Mouse (Mus musculus) ovary, postnatal 14 days (tissue): Measurements from ENCODE around the gene Lce1h.

Source experiments
- DNase-seq: peaks from one replicate; pipeline ENCODE4 v3.0.0; 2022; ENCODE audit warnings: low spot score

Lce1h gene

DNA sequence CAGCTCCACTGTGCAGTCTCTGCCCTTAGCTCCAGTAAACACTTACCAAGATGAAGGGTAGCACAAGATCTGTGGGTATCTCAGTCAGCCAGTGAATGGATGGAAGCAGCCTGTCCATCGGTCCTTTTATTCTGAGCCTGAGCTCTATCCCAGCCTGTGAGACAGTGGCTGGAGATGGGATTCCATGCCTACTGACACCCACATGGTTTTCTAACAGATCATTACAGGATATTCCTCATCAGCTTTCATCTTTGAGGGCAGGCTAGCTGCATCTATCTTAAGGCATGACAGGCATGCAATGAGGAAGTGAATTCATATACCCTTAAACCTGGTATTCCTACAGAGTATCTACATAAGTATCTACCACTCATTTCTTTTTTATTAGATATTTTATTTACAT is at the start of gene Lce1h:
TSS of gene Lce1h (minus strand) at position 101 of the 400 bp plus-strand sequence.
- no peak for DNase-seq

DNA sequence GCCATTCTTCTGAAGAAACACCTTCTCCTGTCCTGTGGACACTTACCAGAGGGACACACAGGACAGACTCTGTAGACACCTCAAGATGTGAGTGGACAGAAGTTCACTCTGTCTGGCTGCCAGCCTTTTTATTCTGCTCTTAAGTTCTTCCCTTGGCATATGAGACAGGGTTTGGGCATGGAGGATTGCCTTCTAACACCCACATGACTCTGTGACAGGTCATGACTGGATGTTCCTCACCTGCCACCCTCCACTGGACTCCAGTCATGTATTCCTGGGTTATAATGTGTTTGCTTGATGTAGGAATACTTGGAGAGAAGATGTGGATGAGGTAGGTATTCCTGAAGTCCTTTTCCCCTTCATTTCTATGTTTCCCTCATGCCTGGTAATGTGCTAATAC is 42.9 kb upstream of the Lce1h start, which contains the start of gene Lce1k:
TSS of gene Lce1k (minus strand) at position 101 of the 400 bp plus-strand sequence.
- DNase-seq: no peak

DNA sequence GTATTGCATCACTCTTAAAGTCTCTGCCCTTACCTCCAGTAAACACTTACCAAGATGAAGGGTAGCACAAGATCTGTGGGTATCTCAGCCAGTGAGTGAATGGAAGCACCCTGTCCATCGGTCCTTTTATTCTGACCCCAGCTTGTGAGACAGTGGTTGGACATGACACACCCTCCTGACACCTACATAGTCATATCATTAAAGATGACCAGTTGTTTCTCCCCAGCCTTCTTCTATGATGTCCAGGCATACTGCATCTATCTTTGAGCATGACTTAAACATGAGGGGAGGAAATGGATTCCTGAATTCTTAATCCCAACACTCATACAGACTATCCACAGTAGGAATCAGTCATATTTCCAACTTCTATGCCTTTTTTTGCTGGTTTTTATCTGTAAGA is 25.5 kb upstream of the Lce1h start, which contains the start of gene Lce1j:
TSS of gene Lce1j (minus strand) at position 101 of the 400 bp plus-strand sequence.
- DNase-seq: no peak

DNA sequence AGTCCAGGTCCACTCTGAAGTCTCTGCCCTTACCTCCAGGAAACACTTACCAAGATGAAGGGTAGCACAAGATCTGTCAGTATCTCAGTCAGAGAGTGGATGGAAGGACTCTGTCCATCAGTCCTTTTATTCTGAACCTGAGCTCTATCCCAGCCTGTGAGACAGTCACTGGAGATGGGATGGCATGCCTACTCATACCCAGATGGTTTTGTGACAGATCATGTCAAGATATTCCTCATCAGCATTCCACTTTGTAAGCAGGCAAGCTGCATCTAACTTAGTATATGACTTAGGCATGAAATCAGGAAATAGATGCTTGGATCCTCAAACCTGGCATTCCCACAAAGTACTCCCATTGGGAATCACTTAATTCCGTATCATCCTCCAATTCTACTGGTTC is 13.9 kb upstream of the Lce1h start, which contains the start of gene Lce1i:
TSS of gene Lce1i (minus strand) at position 101 of the 400 bp plus-strand sequence.
- DNase-seq: no peak

DNA sequence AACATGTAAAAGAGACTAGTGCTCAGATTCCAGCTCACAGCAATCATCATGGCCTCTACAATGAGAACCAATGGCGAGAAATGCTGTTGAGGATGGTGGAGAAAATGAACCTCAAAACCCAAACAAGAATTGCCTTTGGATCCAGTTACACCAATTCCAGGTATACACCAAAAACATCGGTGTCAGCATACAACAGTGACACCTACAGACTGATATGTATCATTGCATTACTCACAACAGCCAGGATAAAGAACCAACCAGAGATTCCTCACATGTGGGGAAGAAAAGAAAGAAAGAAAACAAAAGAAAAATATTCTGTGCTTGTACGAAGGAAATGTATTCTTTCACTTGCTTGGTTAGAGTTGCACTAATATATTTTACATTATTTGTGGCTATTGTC is 6.7 kb upstream of the Lce1h start:
- DNase-seq: no peak

DNA sequence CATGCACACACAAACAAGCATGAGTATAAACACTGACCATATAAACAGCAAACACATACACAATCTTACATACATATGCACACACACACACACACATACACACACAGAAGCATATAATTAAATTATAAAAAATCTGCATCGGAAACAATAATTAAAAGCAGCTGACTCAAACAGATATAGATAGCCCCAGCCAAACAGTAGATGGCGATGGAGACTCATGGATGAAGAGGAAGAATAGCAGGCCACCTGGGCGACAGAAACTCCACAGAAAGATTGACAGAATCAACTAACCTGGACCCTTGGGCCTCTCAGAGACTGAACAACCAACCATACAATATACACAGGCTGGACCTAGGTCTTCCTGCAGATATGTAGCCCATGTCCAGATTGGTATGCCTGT is 11.7 kb downstream of the Lce1h start:
- no peak for DNase-seq

- no peak for DNase-seq
These were observed 12.6 kb downstream of the Lce1h start, which contains the start of gene Lce1g for GRCm38 (mm10) chr3:92752238-92752637. Gene Lce1g, minus strand, starts transcription at chr3:92752338.

- no peak for DNase-seq
These were observed 25.9 kb downstream of the Lce1h start, which contains the start of gene Gm38119 for GRCm38 (mm10) chr3:92738996-92739395. Gene Gm38119, minus strand, starts transcription at chr3:92739096.

- DNase-seq: no peak
These were observed 42.2 kb downstream of the Lce1h start for GRCm38 (mm10) chr3:92722631-92723030.

DNA sequence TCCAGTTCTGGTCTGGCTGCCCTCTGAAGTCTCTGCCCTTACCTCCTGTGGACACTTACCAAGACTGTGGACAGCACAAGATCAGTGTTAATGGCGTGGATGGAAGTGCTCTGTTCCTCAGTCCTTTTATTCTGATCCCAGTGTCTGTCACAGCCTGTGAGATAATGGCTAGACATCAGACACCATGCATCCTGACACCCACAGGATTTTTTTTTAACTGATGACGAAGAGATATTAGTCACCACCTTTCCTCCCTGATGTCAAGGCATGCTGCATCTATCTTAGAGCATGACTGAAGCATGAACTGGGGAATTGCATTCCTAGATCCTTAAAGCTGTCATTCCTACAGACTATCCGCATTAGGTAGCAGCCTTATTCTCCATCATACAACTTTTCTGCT is 44.6 kb downstream of the Lce1h start, which contains the start of gene Lce1f:
TSS of gene Lce1f (minus strand) at position 101 of the 400 bp plus-strand sequence.
- no peak for DNase-seq

GRCm38 (mm10) chr3:92715122-92715521 is 49.7 kb downstream of the Lce1h start:
- no peak for DNase-seq
